Mouse (Mus musculus) liver, embryonic 14.5 days (tissue): ENCODE measurements at regions not wholly inside any gene's neighbourhood (a gene's known extent, or its start where the extent isn't known, plus 50 kb on each side); places are given as distances from the start of the nearest gene placed in this dataset.

Experiments used
- CTCF ChIP-seq: IDR thresholded peaks from 2 replicates; pipeline ENCODE4 v1.5.1; 2016; ENCODE audit warnings: antibody characterized with exemption, low read depth, control low read depth
- EP300 ChIP-seq: IDR thresholded peaks from 2 replicates; pipeline ENCODE4 v1.6.1; 2016; ENCODE audit warnings: antibody characterized with exemption, low read depth

DNA sequence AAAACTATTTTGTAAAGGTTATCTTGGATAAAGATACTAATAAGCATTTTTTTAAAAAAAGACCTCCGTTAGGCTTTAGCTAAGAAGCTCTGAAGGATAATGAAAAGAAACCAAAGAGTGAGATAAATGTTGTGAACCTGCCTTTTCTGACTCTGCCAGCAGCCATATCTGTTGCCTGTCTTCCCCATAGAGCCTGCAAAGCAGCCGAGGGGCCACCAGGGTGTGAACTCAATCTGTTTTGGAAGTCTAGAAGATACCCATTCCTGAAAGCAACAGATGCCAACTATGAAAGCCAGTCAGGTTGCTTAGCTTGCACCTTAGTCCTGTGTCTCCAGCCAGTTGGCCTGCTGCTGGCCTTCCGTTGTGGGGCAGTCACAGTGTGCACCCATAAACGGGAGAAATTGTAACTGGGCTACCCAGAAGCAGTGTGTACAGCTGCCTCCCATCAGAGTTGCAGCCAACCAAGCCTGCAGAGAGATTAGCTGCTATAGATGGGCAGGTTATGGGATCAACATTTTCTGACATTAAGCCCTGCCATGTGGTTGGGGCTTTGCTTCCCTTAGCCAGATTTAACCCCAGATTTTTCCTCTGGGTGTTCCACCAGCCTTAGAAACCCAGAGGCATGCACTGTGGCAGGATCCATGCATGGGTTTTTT lies 87.8 kb upstream of the Lhx8 start:
- no peak for TF ChIP-seq CTCF
- TF ChIP-seq EP300: no peak
